Mouse (Mus musculus) forebrain, embryonic 10.5 days (tissue): ENCODE measurements around the gene Ppp2r2c. TPM values are rescaled to one million over a fixed set of nuclear protein-coding genes. Genes with fewer than 3 reads are reported as not detected.
A peak's percentile ranks its signal among the peaks of the same experiment; 100 is the strongest.

Experiments used
- DNase-seq: peaks from one replicate; pipeline ENCODE4 v3.0.0-alpha.2; 2017; ENCODE audit warnings: low spot score; ENCODE audit errors: extremely low spot score
- H3K27ac ChIP-seq: fragments of 300-500 bp; sonication (generic); 2 replicates; pipeline ENCODE4 v1.5.1; 2016; ENCODE audit warnings: mild to moderate bottlenecking
- H3K27me3 ChIP-seq: fragments of 300-500 bp; sonication (generic); 2 replicates; pipeline ENCODE4 v1.6.1; 2016; ENCODE audit warnings: mild to moderate bottlenecking; ENCODE audit not compliant: poor library complexity, severe bottlenecking
- H3K36me3 ChIP-seq: fragments of 300-500 bp; sonication (generic); replicated peaks from 2 replicates; pipeline ENCODE4 v1.6.1; 2016; ENCODE audit warnings: mild to moderate bottlenecking, moderate library complexity
- H3K4me1 ChIP-seq: fragments of 300-500 bp; sonication (generic); 2 replicates; pipeline ENCODE4 v1.6.1; 2016
- H3K4me3 ChIP-seq: fragments of 300-500 bp; sonication (generic); 2 replicates; pipeline ENCODE4 v1.5.1; 2016; ENCODE audit warnings: mild to moderate bottlenecking, moderate library complexity
- H3K9me3 ChIP-seq: fragments of 300-500 bp; sonication (generic); 2 replicates; pipeline ENCODE4 v1.6.1; 2016; ENCODE audit warnings: mild to moderate bottlenecking, moderate library complexity
- WGBS: fragments of 180-500 bp; shearing (Covaris S2); methylation state at CpG from one replicate; pipeline ENCODE4 v1.1.7; 2016; 5-methylcytosine and 5-hydroxymethylcytosine counted together
- polyA plus RNA-seq: library from polyadenylated mRNA; unstranded; fragments of >200 nt; fragmentation: Nextera tagmentation; extraction: Ambion mirVana; gene quantifications from 2 replicates; pipeline ENCODE4 v1.2.1, GENCODE M21; 2016

Gene Ppp2r2c
- polyA plus RNA-seq, 1 experiment from 2014 or later: 0.78 TPM

DNA sequence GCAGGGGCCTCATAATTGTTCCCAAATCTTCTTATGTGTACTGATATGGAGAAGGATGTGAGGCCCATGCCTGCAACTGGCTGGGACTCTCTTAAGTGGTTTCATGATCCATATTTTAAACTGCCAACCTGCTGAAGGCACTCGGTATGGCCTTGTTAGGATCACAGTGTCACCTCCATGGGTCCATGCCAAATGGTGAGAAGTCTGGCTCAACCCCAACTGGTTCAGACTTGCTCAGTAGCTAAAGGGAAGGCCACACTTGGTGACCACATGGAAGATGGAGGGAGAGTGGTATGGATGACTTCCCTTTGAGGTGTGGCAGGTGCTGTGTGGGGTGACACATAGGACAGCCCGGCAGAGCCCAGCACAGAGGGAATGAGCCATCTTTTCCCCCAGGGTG, 9.3 kb downstream of the Ppp2r2c start:
- WGBS: 90% methylated on average over 2 of the region's 2 CpGs

GRCm38 (mm10) chr5:36878801-36879200, 10.5 kb downstream of the Ppp2r2c start:
- H3K27ac ChIP-seq: no peak overlapping the region
- peaks cover 25% of the 10 kb centered on the region for H3K4me1 ChIP-seq
- H3K9me3 ChIP-seq: no peaks in the 10 kb centered on the region
- peaks cover 22% of the 10 kb centered on the region for H3K27me3 ChIP-seq
- WGBS: 90% methylated on average over 4 of the region's 4 CpGs
- no peak overlapping the region for H3K4me3 ChIP-seq
- no peak for DNase-seq
- H3K36me3 ChIP-seq: no peaks in the 10 kb centered on the region

More for the DNA sequence above, 9.3 kb downstream of the Ppp2r2c start:
- H3K27ac ChIP-seq: no peak overlapping the region
- H3K9me3 ChIP-seq: no peaks in the 10 kb centered on the region
- no peak overlapping the region for H3K4me3 ChIP-seq
- no peaks in the 10 kb centered on the region for H3K36me3 ChIP-seq
- H3K4me1 ChIP-seq: peaks cover 16% of the 10 kb centered on the region
- no peak for DNase-seq
- H3K27me3 ChIP-seq: peaks cover 34% of the 10 kb centered on the region

DNA sequence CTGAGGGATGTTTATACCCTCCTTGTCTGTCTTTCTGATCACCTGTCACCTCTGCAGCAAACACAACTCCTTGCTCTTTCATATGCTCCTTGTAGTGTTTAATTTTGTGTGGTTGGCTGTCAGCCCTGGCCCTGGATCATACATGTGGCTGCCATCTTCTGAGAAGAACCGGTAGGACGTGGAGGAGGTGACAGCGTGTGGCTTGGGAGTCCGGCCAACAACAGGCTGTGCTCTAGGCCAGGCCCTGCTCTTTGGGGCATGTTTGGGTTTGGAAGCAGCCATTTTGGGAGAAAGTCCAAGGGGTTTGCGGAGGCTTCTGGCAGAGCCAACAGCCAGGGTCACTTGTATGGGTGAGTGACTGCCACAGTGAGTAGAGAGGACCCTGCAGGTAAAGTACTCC, 12.3 kb downstream of the Ppp2r2c start:
- Histone ChIP-seq H3K9me3 (no peaks in the 10 kb centered on the region), H3K4me3 (no peak overlapping the region), H3K4me1 (peaks cover 25% of the 10 kb centered on the region), H3K27me3 (0 out of 2 replicates have a peak, but pooled peaks cover 10% of the 10 kb centered on the region), H3K36me3 (no peaks in the 10 kb centered on the region), H3K27ac (no peak overlapping the region)
- WGBS: 95% methylated on average over 5 of the region's 5 CpGs
- DNase-seq: no peak

DNA sequence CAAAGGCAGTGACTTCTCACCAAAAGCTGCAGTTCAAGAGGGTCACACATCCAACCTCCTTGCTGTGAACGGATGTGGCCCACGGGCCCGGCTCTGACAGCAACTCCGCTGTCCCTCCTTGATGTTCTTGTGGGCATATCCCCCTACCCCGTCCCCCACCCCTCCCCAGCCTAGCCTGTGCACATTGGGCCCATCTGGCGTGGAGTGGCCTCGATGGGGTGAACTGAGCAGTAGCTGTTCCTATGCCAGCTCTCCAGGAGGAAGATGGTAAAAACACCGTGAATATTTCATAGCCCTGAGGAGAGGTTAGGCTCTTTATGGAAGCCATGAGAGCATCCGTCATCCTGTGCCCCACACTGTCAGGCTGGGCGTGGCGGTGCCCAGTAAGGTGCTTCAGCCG, 15.2 kb downstream of the Ppp2r2c start:
- Histone ChIP-seq H3K27ac (no peak overlapping the region), H3K36me3 (no peaks in the 10 kb centered on the region), H3K4me3 (no peak overlapping the region), H3K9me3 (no peaks in the 10 kb centered on the region), H3K27me3 (0 out of 2 replicates have a peak, but pooled peaks cover 12% of the 10 kb centered on the region), H3K4me1 (peaks cover 32% of the 10 kb centered on the region)
- 76% methylated on average over 12 of the region's 12 CpGs for WGBS
- DNase-seq: no peak

DNA sequence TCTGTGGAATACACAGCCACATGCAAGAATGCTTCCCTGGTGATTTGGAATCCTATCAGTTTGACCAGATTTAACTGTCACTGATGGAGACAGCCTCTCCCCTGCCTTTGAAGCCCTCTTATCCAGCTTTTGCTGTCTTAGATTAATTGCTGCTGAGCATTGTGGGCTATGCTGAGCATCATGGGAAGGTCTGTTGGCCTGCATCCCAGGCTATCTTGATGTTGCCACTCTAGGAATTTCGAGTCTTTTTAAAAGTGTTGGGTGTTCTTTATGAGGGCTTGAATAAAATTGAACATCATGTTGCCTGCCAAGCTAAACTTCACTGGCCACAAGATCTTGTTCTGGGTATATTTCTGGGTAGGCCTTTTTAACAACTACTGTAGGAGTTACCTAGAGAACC, 16.8 kb downstream of the Ppp2r2c start:
- Histone ChIP-seq H3K4me1 (peaks cover 32% of the 10 kb centered on the region), H3K27ac (no peak overlapping the region), H3K9me3 (no peaks in the 10 kb centered on the region), H3K4me3 (no peak overlapping the region), H3K27me3 (0 out of 2 replicates have a peak, but pooled peaks cover 12% of the 10 kb centered on the region), H3K36me3 (no peaks in the 10 kb centered on the region)
- 87% methylated on average over 1 of the region's 1 CpGs for WGBS
- no peak for DNase-seq

DNA sequence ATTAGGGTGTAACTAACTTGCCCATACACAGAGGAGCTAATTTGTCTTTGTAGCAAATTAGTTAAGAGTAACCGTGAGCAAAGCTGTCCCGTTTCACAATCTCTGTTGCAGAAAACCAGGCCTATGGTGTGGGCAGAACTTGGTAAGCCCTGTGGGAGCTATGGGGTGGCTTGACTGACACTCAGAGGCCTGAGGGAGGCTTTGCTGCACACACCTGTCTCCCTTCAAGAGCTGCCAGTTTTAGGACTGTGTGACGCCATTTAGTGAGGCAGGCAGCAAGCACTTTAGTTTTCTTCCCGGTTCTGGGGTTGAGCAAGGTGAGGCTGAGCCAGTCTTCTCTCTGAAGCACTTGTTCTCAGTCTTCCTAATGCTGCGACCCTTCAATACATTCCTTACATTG, 17.3 kb downstream of the Ppp2r2c start:
- no peak for DNase-seq
- H3K27me3 ChIP-seq: 0 out of 2 replicates have a peak, but pooled peaks cover 10% of the 10 kb centered on the region
- WGBS: 82% methylated on average over 5 of the region's 5 CpGs

GRCm38 (mm10) chr5:36886298-36886697, 18.0 kb downstream of the Ppp2r2c start:
- H3K4me1 ChIP-seq: peaks cover 43% of the 10 kb centered on the region
- no peak for DNase-seq
- no peak overlapping the region for H3K4me3 ChIP-seq
- no peaks in the 10 kb centered on the region for H3K9me3 ChIP-seq
- H3K27me3 ChIP-seq: 0 out of 2 replicates have a peak, but pooled peaks cover 5% of the 10 kb centered on the region
- H3K36me3 ChIP-seq: no peaks in the 10 kb centered on the region
- H3K27ac ChIP-seq: no peak overlapping the region
- 66% methylated on average over 2 of the region's 2 CpGs for WGBS

More for the DNA sequence above, 17.3 kb downstream of the Ppp2r2c start:
- Histone ChIP-seq H3K4me1 (peaks cover 36% of the 10 kb centered on the region), H3K27ac (no peak overlapping the region), H3K36me3 (no peaks in the 10 kb centered on the region), H3K9me3 (no peaks in the 10 kb centered on the region), H3K4me3 (no peak overlapping the region)

GRCm38 (mm10) chr5:36886852-36887283, 18.6 kb downstream of the Ppp2r2c start:
- H3K36me3 ChIP-seq: no peaks in the 10 kb centered on the region
- DNase-seq: no peak
- 66% methylated on average over 7 of the region's 7 CpGs for WGBS
- H3K4me3 ChIP-seq: no peak overlapping the region
- H3K27me3 ChIP-seq: 0 out of 2 replicates have a peak, but pooled peaks cover 5% of the 10 kb centered on the region
- H3K27ac ChIP-seq: no peak overlapping the region
- H3K9me3 ChIP-seq: no peaks in the 10 kb centered on the region
- H3K4me1 ChIP-seq: peaks cover 45% of the 10 kb centered on the region

DNA sequence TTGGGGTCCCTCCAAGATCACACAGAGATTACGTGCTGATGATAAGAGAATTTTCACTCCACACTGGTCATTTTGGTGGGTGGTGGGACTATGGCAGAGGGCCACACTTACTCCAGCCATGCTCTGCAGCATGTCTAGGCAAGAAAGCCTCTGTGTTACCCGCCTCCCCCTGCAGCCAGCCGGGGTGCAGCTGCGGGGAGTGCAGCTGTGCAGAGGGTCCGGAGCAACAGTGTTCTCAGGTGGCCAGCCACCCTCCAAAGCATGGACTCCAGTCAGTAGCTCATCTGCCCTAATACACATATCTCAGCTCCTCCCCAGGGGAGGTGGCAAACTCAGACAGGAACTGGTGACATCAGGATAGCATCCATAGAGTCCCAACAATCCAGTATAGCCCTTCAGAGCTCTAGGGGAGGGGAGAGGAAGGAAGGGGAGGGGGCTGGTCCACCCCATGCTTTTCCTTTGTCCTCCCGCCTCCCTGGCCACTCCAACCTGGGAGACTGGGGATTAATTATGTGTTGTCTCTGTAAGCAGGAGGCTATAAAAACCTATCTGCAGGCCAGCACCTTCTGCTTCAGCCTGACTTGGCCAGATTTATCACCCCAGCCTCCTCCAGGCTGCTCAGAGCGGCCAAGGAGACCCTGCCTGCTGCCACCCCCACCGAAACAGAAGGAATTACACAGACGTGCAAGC, 19.1 kb downstream of the Ppp2r2c start:
- Histone ChIP-seq H3K9me3 (no peaks in the 10 kb centered on the region), H3K4me1 (peaks cover 42% of the 10 kb centered on the region), H3K27ac (no peak overlapping the region), H3K27me3 (0 out of 2 replicates have a peak, but pooled peaks cover 5% of the 10 kb centered on the region), H3K36me3 (no peaks in the 10 kb centered on the region), H3K4me3 (no peak overlapping the region)
- DNase-seq: no peak
- 46% methylated on average over 9 of the region's 9 CpGs for WGBS

DNA sequence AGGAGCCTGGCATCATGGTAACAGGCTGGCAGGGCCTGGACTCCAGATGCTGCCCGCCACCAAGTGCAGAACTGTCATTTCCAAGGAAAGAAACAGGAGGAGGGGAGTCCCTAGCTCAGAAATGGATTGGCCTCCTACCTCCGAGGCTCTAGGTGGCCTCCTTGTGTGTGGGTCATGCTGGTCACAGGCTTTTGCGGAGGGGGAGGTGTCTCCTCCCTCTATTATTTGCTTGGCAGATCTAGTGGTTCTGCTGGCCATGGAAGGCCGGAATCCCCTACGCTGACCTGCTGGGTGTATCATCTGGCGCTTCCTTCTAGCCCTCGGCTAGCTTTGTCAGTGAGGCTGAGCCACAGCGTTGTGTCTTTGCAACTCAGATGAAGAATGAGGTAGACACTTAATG, 20.2 kb downstream of the Ppp2r2c start:
- Histone ChIP-seq H3K27ac (no peak overlapping the region), H3K4me1 (peaks cover 33% of the 10 kb centered on the region), H3K36me3 (no peaks in the 10 kb centered on the region), H3K9me3 (no peaks in the 10 kb centered on the region), H3K4me3 (no peak overlapping the region), H3K27me3 (0 out of 2 replicates have a peak, but pooled peaks cover 5% of the 10 kb centered on the region)
- 88% methylated on average over 8 of the region's 8 CpGs for WGBS
- no peak for DNase-seq

- H3K9me3 ChIP-seq: no peaks in the 10 kb centered on the region
- peaks cover 31% of the 10 kb centered on the region for H3K4me1 ChIP-seq
- 0 out of 2 replicates have a peak, but pooled peaks cover 5% of the 10 kb centered on the region for H3K27me3 ChIP-seq
- H3K36me3 ChIP-seq: no peaks in the 10 kb centered on the region
- WGBS: 88% methylated on average over 11 of the region's 11 CpGs
- DNase-seq: no peak
- H3K27ac ChIP-seq: no peak overlapping the region
- H3K4me3 ChIP-seq: no peak overlapping the region
Observed at GRCm38 (mm10) chr5:36888911-36889310, 20.6 kb downstream of the Ppp2r2c start.

DNA sequence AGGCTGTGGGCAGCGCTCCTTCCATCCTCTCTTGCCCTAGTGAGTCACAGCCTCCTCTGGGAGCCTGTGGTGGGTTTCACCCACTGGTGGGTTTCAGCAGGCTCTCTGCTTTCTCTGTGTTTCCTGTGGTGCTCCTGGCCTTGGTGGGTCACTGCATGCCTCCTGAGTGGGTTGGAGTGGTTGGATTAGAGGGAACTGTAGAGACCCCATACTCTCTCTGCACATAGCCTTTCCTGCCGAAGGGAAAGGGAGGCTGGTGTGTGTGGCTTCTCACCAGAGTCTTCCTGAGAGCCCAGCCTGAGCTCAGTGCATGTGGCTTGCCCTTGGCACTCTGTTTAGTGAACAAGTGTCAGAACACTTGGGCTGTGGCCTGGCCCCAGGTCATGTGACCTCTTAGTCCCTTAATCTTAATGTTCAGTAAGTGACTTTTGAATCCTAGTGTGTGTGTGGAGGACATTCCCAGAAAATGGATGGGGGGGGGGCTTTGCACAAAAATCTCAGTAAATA, 21.1 kb downstream of the Ppp2r2c start:
- H3K4me3 ChIP-seq: no peak overlapping the region
- H3K9me3 ChIP-seq: no peaks in the 10 kb centered on the region
- H3K27ac ChIP-seq: no peak overlapping the region
- H3K27me3 ChIP-seq: 0 out of 2 replicates have a peak, but pooled peaks cover 5% of the 10 kb centered on the region
- no peaks in the 10 kb centered on the region for H3K36me3 ChIP-seq
- WGBS: 74% methylated on average over 2 of the region's 2 CpGs
- peaks cover 31% of the 10 kb centered on the region for H3K4me1 ChIP-seq
- DNase-seq: no peak

GRCm38 (mm10) chr5:36890794-36891193, 22.5 kb downstream of the Ppp2r2c start:
- no peaks in the 10 kb centered on the region for H3K36me3 ChIP-seq
- H3K27ac ChIP-seq: peak overlapping the region; percentile 44; the same call in 1 of the 2 replicates
- no peaks in the 10 kb centered on the region for H3K9me3 ChIP-seq
- 31% methylated on average over 9 of the region's 9 CpGs for WGBS
- peak; percentile 34 for DNase-seq
- peaks cover 31% of the 10 kb centered on the region for H3K4me1 ChIP-seq
- H3K4me3 ChIP-seq: no peak overlapping the region
- 0 out of 2 replicates have a peak, but pooled peaks cover 5% of the 10 kb centered on the region for H3K27me3 ChIP-seq
